Mouse (Mus musculus) liver, adult 2 months (tissue): ENCODE results near the gene Prex1. TPM values are rescaled to one million over a fixed set of nuclear protein-coding genes. Genes with fewer than 3 reads are reported as not detected.

ENCODE experiments used
- DNase-seq: peaks from one replicate; pipeline ENCODE4 v3.0.0-alpha.2; 2011; ENCODE audit warnings: low read depth, low spot score; ENCODE audit errors: extremely low read depth
- H3K27ac ChIP-seq: fragments of 200-500 bp; replicated peaks from 2 replicates; pipeline ENCODE4 v1.5.1; 2012; ENCODE audit warnings: low read depth, mild to moderate bottlenecking, control low read depth, inconsistent platforms, low read length; ENCODE audit not compliant: insufficient read depth
- H3K27me3 ChIP-seq: fragments of 200-500 bp; 2 replicates; pipeline ENCODE4 v1.6.1; 2012; ENCODE audit warnings: mild to moderate bottlenecking, moderate library complexity, low read length, inconsistent platforms; ENCODE audit not compliant: control insufficient read depth, insufficient read depth
- H3K36me3 ChIP-seq: fragments of 200-500 bp; 2 replicates; pipeline ENCODE4 v1.6.1; 2012; ENCODE audit warnings: low read length, inconsistent platforms; ENCODE audit not compliant: control insufficient read depth, insufficient read depth
- H3K4me1 ChIP-seq: fragments of 200-500 bp; 2 replicates; pipeline ENCODE4 v1.6.1; 2011; ENCODE audit warnings: low read length; ENCODE audit not compliant: control insufficient read depth, insufficient read depth
- H3K4me3 ChIP-seq: fragments of 200-500 bp; 2 replicates; pipeline ENCODE4 v1.5.1; 2011; ENCODE audit warnings: low read depth, mild to moderate bottlenecking, control low read depth, low read length, moderate library complexity; ENCODE audit not compliant: insufficient read depth
- H3K79me2 ChIP-seq: fragments of 200-500 bp; 2 replicates; pipeline ENCODE4 v1.6.1; 2012; ENCODE audit warnings: inconsistent platforms, mild to moderate bottlenecking, low read length, moderate library complexity; ENCODE audit not compliant: control insufficient read depth, insufficient read depth
- H3K9ac ChIP-seq: fragments of 200-500 bp; 2 replicates; pipeline ENCODE4 v1.6.1; 2012; ENCODE audit warnings: low read depth, mild to moderate bottlenecking, control low read depth, inconsistent platforms, low read length
- CTCF ChIP-seq: fragments of 200-500 bp; IDR thresholded peaks from 2 replicates; pipeline ENCODE4 v1.5.1; 2011; ENCODE audit warnings: low read depth, low read length, control low read depth
- POLR2A ChIP-seq: fragments of 200-500 bp; IDR thresholded peaks from 2 replicates; pipeline ENCODE4 v1.6.1; 2011; ENCODE audit warnings: low read length, control low read depth; ENCODE audit not compliant: insufficient read depth; ENCODE audit errors: extremely low read depth
- WGBS: fragments of 180-500 bp; shearing (Covaris S2); methylation state at CpG from one replicate; pipeline ENCODE4 v1.1.7; 2018; 5-methylcytosine and 5-hydroxymethylcytosine counted together
- polyA plus RNA-seq: library from polyadenylated mRNA; depleted of rRNA; stranded (reverse); fragments of >200 nt; gene quantifications from 2 replicates; pipeline ENCODE4 v1.2.3, GENCODE M21; 2012
- total RNA-seq: library from RNA; depleted of rRNA; stranded (reverse); fragments of >200 nt; gene quantifications from 2 replicates; pipeline ENCODE4 v1.2.3, GENCODE M21; 2014

Prex1 gene
- total and polyA plus RNA-seq, 2 experiments, result 2.0 to 5.6 TPM

- Histone ChIP-seq H3K79me2 (no peaks in the 10 kb centered on the region), H3K36me3 (no peaks in the 10 kb centered on the region), H3K4me3 (no peak overlapping the region), H3K4me1 (no peaks in the 10 kb centered on the region), H3K9ac (no peak overlapping the region), H3K27me3 (no peaks in the 10 kb centered on the region), H3K27ac (peak overlapping the region; percentile 46)
- 83% methylated on average over 18 of the region's 18 CpGs for WGBS
- peak; percentile 37 for DNase-seq
- TF ChIP-seq POLR2A, result no peak
- TF ChIP-seq CTCF, result no peak
Observed at GRCm38 (mm10) chr2:166638947-166639641, 74.5 kb downstream of the Prex1 start.

DNA sequence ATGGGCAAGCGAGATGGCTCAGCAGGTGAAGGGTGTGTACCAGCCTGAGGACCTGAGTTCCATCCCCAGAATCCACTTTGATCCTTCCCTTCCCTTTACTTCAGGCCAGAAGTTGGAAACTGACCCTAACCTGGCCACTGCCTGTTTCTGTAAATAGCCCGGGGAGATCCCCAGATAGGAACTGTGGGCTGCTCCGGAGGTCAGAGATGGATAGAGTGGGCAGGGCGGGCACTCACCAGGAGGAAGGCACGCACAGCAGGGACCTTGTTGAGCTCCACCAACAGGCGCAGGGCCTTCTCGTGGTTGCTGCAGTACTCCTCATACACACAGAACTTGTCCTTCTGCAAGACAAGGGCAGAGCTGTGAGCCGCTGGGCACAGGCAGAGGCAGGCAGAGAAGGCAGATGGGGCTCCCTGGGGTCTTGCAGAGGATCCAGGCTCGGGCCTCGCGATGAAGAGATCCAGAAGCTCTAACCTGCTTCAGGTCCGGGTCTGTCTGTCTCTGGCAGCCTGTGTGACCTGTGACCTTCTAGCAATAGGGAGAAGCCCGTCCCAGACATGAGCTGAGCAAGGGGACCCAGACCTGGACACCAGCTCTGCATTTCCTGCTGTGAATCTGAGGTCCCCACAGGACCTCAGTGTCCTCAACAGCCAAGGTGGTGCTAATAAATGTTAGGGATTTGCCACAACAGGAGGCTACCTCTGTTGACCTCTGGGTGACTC, 75.4 kb downstream of the Prex1 start:
- Histone ChIP-seq H3K79me2 (no peaks in the 10 kb centered on the region), H3K36me3 (no peaks in the 10 kb centered on the region), H3K4me3 (no peak overlapping the region), H3K27ac (peak overlapping the region; percentile 2; the same call in 1 of the 2 replicates), H3K4me1 (no peaks in the 10 kb centered on the region), H3K27me3 (no peaks in the 10 kb centered on the region), H3K9ac (no peak overlapping the region)
- TF ChIP-seq CTCF, result no peak
- no peak for TF ChIP-seq POLR2A
- 70% methylated on average over 13 of the region's 13 CpGs for WGBS
- DNase-seq, result no peak

DNA sequence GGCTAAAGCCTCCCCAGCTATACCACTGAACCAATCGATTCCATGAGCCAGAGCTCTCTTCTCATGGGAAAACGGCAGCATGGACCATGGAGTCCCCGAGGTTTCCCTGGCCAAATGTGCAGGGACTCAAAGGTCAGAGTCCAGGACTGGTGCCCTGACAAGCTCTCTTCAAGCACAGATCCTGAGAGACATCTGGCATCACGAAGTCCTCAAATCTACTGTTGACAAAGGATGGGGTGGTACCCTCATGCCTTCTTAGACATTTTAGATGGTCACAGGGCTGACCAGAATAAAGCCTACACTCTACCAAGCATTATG, 76.0 kb downstream of the Prex1 start:
- peak; percentile 67 for DNase-seq
- Histone ChIP-seq H3K4me3 (no peak overlapping the region), H3K27me3 (no peaks in the 10 kb centered on the region), H3K27ac (no peak overlapping the region), H3K79me2 (no peaks in the 10 kb centered on the region), H3K9ac (no peak overlapping the region), H3K36me3 (no peaks in the 10 kb centered on the region), H3K4me1 (no peaks in the 10 kb centered on the region)
- 42% methylated on average over 4 of the region's 4 CpGs for WGBS
- TF ChIP-seq CTCF (no peak), POLR2A (no peak)

- TF ChIP-seq POLR2A, result no peak
- no peak for TF ChIP-seq CTCF
- Histone ChIP-seq H3K36me3 (no peaks in the 10 kb centered on the region), H3K79me2 (no peaks in the 10 kb centered on the region), H3K27me3 (no peaks in the 10 kb centered on the region), H3K4me3 (no peak overlapping the region), H3K4me1 (no peaks in the 10 kb centered on the region), H3K9ac (no peak overlapping the region), H3K27ac (no peak overlapping the region)
- WGBS, result 75% methylated on average over 17 of the region's 17 CpGs
- peak; percentile 52 for DNase-seq
Observed at GRCm38 (mm10) chr2:166636867-166637672, 76.6 kb downstream of the Prex1 start.

DNA sequence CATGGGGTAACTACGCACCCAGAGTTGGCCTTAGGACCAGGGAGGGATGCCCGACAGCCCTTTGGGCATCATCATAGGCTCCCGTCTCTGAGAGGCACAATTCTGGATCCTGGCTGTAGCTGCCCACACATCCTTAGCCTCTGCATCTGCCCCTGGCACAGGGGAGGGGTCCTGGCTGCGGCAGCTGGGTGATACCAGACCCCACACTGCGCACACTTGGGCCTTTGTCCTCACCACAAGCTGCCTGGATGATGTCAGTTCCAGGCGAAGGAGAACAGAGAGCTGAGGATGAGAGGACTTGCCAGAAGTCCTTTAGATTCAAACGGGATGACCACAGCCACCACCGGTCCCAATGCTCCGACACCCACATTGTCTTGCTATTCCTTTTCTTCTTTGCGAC, 78.1 kb downstream of the Prex1 start:
- H3K4me1 ChIP-seq, result no peaks in the 10 kb centered on the region
- no peak for DNase-seq
- H3K36me3 ChIP-seq, result no peaks in the 10 kb centered on the region
- WGBS, result 95% methylated on average over 10 of the region's 10 CpGs
- H3K79me2 ChIP-seq, result no peaks in the 10 kb centered on the region
- TF ChIP-seq POLR2A (no peak), CTCF (no peak)
- no peak overlapping the region for H3K4me3 ChIP-seq
- no peak overlapping the region for H3K27ac ChIP-seq
- no peaks in the 10 kb centered on the region for H3K27me3 ChIP-seq
- no peak overlapping the region for H3K9ac ChIP-seq
